Mouse (Mus musculus) heart, postnatal 0 days (tissue): ENCODE data around the gene 4932438A13Rik.

ENCODE experiments used
- CTCF ChIP-seq: IDR thresholded peaks from 2 replicates; pipeline ENCODE4 v1.5.1; 2016; ENCODE audit warnings: antibody characterized with exemption, control low read depth, low read depth
- EP300 ChIP-seq: IDR thresholded peaks from 2 replicates; pipeline ENCODE4 v1.6.1; 2016; ENCODE audit warnings: antibody characterized with exemption, low read depth

GRCm38 (mm10) chr3:36861411-36862410 is 1.2 kb upstream of the 4932438A13Rik start:
- TF ChIP-seq EP300, result no peak
- TF ChIP-seq CTCF, result no peak
